Mouse (Mus musculus): ENCODE data around the gene Cd46. TPM values are rescaled to one million over a fixed set of nuclear protein-coding genes. Genes with fewer than 3 reads are reported as not detected.
A peak's percentile ranks its signal among the peaks of the same experiment; 100 is the strongest.

Cd46 gene
- polyA plus RNA-seq, 1 experiment from 2014 or later: 1.2 TPM

DNA sequence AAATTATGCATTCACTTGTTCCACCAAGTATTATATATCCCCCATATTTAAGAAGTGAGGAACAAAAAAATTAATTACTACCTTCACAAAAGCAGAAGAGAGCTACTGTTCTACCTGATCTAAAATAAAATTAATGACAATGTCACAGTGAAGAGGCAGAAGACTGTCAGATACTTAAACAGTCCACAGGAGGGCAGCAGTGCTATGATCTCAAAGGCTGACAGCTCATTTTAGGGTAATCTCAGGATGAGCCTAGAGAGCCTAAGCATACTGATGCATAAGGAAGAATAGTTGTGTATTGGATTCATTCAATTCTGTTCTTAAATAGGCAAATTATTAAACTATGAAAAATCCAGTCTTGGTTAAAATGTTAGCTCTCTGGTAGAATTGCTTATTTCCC, 51.6 kb downstream of the Cd46 start:
- no peak overlapping the region for H3K4me3 ChIP-seq (replicated peaks)
- H3K4me1 ChIP-seq (replicated peaks): 0 out of 2 replicates have a peak, but pooled peaks cover 3% of the 10 kb centered on the region
- no peaks in the 10 kb centered on the region for H3K27me3 ChIP-seq
- no peaks in the 10 kb centered on the region for H3K9me3 ChIP-seq
- no peak overlapping the region for H3K27ac ChIP-seq
- H3K9ac ChIP-seq (replicated peaks): no peak overlapping the region
- no peak overlapping the region for H3K4me2 ChIP-seq (replicated peaks)
- peak; percentile 86 for ATAC-seq
- no peaks in the 10 kb centered on the region for H3K36me3 ChIP-seq

GRCm38 (mm10) chr1:195038386-195038785, 53.7 kb downstream of the Cd46 start:
- Histone ChIP-seq H3K27ac (no peak overlapping the region), H3K36me3 (0 out of 2 replicates have a peak, but pooled peaks cover 4% of the 10 kb centered on the region), H3K4me1 (replicated peaks) (0 out of 2 replicates have a peak, but pooled peaks cover 3% of the 10 kb centered on the region), H3K27me3 (no peaks in the 10 kb centered on the region), H3K9me3 (no peaks in the 10 kb centered on the region), H3K4me2 (replicated peaks) (no peak overlapping the region), H3K4me3 (replicated peaks) (no peak overlapping the region), H3K9ac (replicated peaks) (no peak overlapping the region)
- WGBS: 73% methylated on average over 1 of the region's 1 CpGs
- ATAC-seq: no peak

DNA sequence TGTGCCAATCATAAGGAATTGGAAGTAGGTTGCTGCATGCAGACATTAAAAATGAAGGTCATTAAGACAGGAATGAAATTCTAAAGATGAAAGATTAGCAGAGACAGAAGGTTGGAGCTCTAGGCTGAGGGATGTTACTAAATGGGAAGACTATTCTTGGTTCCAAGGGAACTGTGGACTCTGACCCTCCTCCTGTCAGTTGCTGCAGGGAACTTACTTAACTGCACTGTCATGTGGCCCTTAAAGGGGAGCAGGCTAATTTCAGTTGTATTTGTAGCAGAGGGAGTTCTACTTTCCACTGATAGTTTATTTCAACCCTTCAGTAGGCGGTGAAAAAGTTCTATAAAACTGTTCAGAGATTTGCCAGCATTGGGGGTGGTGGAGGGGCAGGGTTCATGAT, 54.1 kb downstream of the Cd46 start:
- Histone ChIP-seq H3K27ac (no peak overlapping the region), H3K27me3 (no peaks in the 10 kb centered on the region), H3K36me3 (0 out of 2 replicates have a peak, but pooled peaks cover 4% of the 10 kb centered on the region), H3K9ac (replicated peaks) (no peak overlapping the region), H3K4me3 (replicated peaks) (no peak overlapping the region), H3K4me1 (replicated peaks) (0 out of 2 replicates have a peak, but pooled peaks cover 3% of the 10 kb centered on the region), H3K9me3 (no peaks in the 10 kb centered on the region), H3K4me2 (replicated peaks) (no peak overlapping the region)
- WGBS: 93% methylated on average over 1 of the region's 1 CpGs
- no peak for ATAC-seq

DNA sequence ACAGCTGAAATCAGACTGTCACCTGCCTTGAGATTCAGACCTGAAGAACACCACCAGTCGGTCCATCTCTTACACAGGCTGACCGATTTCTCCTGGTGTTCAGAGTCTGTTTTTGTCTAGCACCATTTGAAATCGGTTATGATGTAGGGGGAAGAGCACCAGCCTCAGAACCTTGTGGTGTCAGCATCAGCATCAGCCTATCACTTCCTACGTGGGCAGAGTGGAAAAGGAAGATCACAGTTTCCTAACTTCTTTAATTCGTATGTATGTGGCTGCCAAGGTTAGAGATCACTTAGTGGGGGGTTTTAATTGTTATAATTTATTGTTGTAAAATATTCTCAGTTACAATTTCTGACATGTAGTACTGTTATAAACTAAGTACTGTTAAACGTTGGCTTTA, 54.6 kb downstream of the Cd46 start:
- Histone ChIP-seq H3K4me2 (replicated peaks) (no peak overlapping the region), H3K36me3 (0 out of 2 replicates have a peak, but pooled peaks cover 4% of the 10 kb centered on the region), H3K9ac (replicated peaks) (no peak overlapping the region), H3K4me1 (replicated peaks) (0 out of 2 replicates have a peak, but pooled peaks cover 3% of the 10 kb centered on the region), H3K27ac (no peak overlapping the region), H3K9me3 (no peaks in the 10 kb centered on the region), H3K4me3 (replicated peaks) (no peak overlapping the region), H3K27me3 (no peaks in the 10 kb centered on the region)
- 91% methylated on average over 6 of the region's 6 CpGs for WGBS
- ATAC-seq: no peak

DNA sequence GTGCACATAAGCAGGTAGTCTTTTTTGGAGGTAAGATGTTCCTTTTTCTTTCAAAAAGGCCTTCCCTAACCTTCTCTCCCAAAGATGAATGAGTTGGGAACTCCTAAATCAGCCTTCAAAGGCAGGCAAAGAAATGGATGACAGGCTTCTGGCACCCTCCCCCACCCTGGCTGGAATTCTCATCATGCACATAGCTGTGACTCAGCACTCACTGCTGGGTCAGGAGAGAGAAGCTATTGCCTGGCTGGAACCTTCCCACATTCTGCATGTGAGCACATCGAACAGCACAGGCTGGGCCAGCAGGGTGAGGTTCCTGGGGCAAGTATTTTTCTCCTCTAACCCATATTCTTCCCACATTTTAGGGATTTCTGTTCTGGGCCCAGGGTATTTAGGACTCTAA, 58.1 kb downstream of the Cd46 start:
- Histone ChIP-seq H3K9me3 (no peaks in the 10 kb centered on the region), H3K27me3 (no peaks in the 10 kb centered on the region), H3K36me3 (0 out of 2 replicates have a peak, but pooled peaks cover 4% of the 10 kb centered on the region), H3K27ac (no peak overlapping the region), H3K4me3 (replicated peaks) (no peak overlapping the region), H3K9ac (replicated peaks) (no peak overlapping the region), H3K4me2 (replicated peaks) (no peak overlapping the region), H3K4me1 (replicated peaks) (0 out of 2 replicates have a peak, but pooled peaks cover 3% of the 10 kb centered on the region)
- WGBS: 88% methylated on average over 1 of the region's 1 CpGs
- ATAC-seq: no peak

DNA sequence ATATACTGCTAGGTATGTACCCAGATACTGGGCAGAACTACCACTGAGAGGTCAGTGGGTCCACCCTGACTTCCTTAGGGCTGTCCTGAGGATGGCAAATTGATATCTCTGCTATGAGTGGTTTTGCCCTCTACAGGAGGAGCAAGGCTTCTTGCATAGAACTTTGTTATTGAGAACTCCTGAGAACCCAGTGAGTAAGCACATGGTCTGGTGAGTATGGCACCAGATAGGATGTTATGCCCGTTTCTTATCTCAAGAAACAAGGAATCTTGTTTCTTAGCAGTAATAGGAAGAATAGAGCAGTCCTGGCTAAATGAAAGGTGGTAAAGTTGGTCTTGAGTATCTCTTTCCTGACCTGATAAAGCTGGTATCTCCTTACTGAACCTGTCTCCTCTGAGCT, 59.3 kb downstream of the Cd46 start:
- WGBS: 91% methylated on average over 1 of the region's 1 CpGs
- no peaks in the 10 kb centered on the region for H3K9me3 ChIP-seq

DNA sequence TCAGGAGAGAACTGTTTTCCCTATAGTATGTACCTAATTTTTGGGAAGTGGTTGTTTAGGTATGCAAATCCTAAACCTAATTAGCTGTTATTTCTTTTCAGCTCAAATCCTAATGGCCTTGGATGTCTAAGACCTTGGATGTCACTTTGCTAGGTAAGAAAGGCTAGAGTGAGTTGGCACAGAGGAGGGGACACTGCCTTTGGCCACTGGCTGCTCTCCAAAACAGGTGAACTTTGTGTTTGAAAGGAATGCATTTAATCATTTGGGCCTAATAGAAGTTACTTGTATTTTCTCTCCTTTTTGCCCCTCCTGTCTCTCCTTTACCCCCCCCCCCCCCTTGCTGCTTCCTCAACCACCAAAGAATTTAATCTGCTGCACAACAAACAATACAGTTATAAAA, 60.3 kb downstream of the Cd46 start:
- H3K27me3 ChIP-seq: no peaks in the 10 kb centered on the region
- no peak for ATAC-seq
- H3K9me3 ChIP-seq: no peaks in the 10 kb centered on the region
- no peak overlapping the region for H3K9ac ChIP-seq (replicated peaks)
- H3K4me2 ChIP-seq (replicated peaks): no peak overlapping the region
- H3K27ac ChIP-seq: no peak overlapping the region
- H3K36me3 ChIP-seq: peaks cover 11% of the 10 kb centered on the region; the same call in 1 of the 2 replicates
- 0 out of 2 replicates have a peak, but pooled peaks cover 3% of the 10 kb centered on the region for H3K4me1 ChIP-seq (replicated peaks)
- no peak overlapping the region for H3K4me3 ChIP-seq (replicated peaks)

More for the DNA sequence above, 59.3 kb downstream of the Cd46 start:
- Histone ChIP-seq H3K27ac (no peak overlapping the region), H3K4me2 (replicated peaks) (no peak overlapping the region), H3K4me3 (replicated peaks) (no peak overlapping the region), H3K36me3 (peaks cover 8% of the 10 kb centered on the region; the same call in 1 of the 2 replicates), H3K9ac (replicated peaks) (no peak overlapping the region), H3K4me1 (replicated peaks) (0 out of 2 replicates have a peak, but pooled peaks cover 3% of the 10 kb centered on the region), H3K27me3 (no peaks in the 10 kb centered on the region)
- ATAC-seq: no peak

GRCm38 (mm10) chr1:195027507-195027906, 64.5 kb downstream of the Cd46 start:
- Histone ChIP-seq H3K4me3 (replicated peaks) (no peak overlapping the region), H3K27ac (no peak overlapping the region), H3K9ac (replicated peaks) (no peak overlapping the region), H3K36me3 (peaks cover 7% of the 10 kb centered on the region; the same call in 1 of the 2 replicates), H3K4me2 (replicated peaks) (no peak overlapping the region), H3K4me1 (replicated peaks) (no peaks in the 10 kb centered on the region), H3K9me3 (no peaks in the 10 kb centered on the region), H3K27me3 (no peaks in the 10 kb centered on the region)
- ATAC-seq: no peak
- 63% methylated on average over 1 of the region's 1 CpGs for WGBS

- no peak overlapping the region for H3K9ac ChIP-seq (replicated peaks)
- no peak overlapping the region for H3K27ac ChIP-seq
- no peaks in the 10 kb centered on the region for H3K27me3 ChIP-seq
- WGBS: 97% methylated on average over 1 of the region's 1 CpGs
- no peak overlapping the region for H3K4me2 ChIP-seq (replicated peaks)
- H3K9me3 ChIP-seq: no peaks in the 10 kb centered on the region
- H3K4me3 ChIP-seq (replicated peaks): no peak overlapping the region
- no peak for ATAC-seq
- H3K36me3 ChIP-seq: peaks cover 7% of the 10 kb centered on the region; the same call in 1 of the 2 replicates
- no peaks in the 10 kb centered on the region for H3K4me1 ChIP-seq (replicated peaks)
Observed at GRCm38 (mm10) chr1:195023848-195024247, 68.2 kb downstream of the Cd46 start.

DNA sequence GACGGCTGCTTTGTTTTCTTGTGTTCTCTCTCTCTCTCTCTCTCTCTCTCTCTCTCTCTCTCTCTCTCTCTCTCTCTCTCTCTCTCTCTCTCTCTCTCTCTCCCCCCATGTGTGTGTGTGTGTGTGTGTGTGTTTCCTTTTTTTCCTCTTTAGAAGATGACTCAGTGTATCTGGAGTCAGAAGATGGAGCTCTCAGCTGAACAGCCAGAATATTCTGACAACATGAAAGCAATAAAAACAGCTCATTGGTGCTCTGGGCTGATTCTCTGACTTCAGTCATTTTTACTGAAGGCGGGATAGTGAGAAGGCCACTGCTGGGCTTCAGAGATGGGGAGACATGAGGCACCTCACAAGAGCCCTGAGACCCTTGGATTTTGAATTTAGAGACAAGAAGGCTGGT, 70.2 kb downstream of the Cd46 start:
- no peaks in the 10 kb centered on the region for H3K9me3 ChIP-seq
- no peaks in the 10 kb centered on the region for H3K36me3 ChIP-seq
- H3K9ac ChIP-seq (replicated peaks): no peak overlapping the region
- ATAC-seq: no peak
- H3K4me3 ChIP-seq (replicated peaks): no peak overlapping the region
- H3K4me2 ChIP-seq (replicated peaks): no peak overlapping the region
- no peak overlapping the region for H3K27ac ChIP-seq
- no peaks in the 10 kb centered on the region for H3K27me3 ChIP-seq
- WGBS: 86% methylated on average over 2 of the region's 2 CpGs
- peaks cover 5% of the 10 kb centered on the region for H3K4me1 ChIP-seq (replicated peaks)

- WGBS: 97% methylated on average over 5 of the region's 5 CpGs
- ATAC-seq: no peak
- H3K27ac ChIP-seq: no peak overlapping the region
Observed at GRCm38 (mm10) chr1:195019062-195019600, 72.9 kb downstream of the Cd46 start.

DNA sequence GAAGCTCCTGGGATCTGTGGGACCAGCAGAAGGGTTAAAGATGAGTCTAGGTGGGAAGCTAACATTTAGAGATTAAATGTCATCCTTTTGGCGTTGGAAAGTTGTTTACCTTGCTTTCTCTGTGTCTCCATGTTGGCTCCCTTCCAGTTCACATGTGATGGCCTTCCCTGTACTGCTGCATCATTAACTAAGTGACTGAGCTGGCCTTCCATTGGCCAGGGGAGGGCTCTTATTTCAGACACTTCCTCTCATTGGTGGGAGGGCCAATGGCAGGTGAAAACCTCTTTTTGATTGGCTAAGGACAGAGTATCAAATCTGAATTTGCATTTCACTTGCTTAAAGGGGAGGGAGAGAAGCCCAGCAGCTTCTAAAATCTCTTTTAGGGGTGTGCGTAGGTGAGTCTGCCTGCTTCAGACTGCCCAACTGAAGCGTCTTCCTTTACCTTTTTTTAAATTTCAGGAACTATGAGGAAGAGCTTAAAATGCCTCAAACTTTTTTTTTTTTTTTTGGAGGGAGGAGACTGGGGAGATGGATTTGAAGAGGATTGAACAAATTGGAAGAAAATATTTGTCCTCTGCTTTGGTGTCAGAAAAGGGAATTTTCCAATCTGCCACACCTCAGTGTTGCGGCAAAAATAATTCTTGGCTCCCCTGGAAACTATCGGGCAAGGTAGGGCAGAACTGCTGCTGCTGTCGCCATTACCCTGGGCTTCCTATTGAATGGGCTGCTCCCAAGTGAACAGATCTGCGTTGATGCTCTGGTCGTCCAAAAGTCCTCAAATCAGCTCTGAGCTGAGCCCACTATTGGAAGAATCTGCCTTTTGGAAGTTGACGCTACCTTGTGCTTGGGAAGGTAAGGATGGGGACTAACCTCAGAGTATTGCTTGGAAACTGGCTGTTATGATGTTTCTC, 73.7 kb downstream of the Cd46 start:
- H3K4me3 ChIP-seq (replicated peaks): no peak overlapping the region
- 0 out of 2 replicates have a peak, but pooled peaks have one; percentile 44 for ATAC-seq
- no peak overlapping the region for H3K4me2 ChIP-seq (replicated peaks)
- H3K27ac ChIP-seq: no peak overlapping the region
- H3K36me3 ChIP-seq: no peaks in the 10 kb centered on the region
- no peak overlapping the region for H3K9ac ChIP-seq (replicated peaks)
- H3K4me1 ChIP-seq (replicated peaks): peaks cover 5% of the 10 kb centered on the region
- H3K9me3 ChIP-seq: no peaks in the 10 kb centered on the region
- WGBS: 88% methylated on average over 9 of the region's 9 CpGs
- no peaks in the 10 kb centered on the region for H3K27me3 ChIP-seq

More at GRCm38 (mm10) chr1:195019062-195019600, 72.9 kb downstream of the Cd46 start:
- H3K9ac ChIP-seq (replicated peaks): no peak overlapping the region
- H3K36me3 ChIP-seq: no peaks in the 10 kb centered on the region
- H3K9me3 ChIP-seq: no peaks in the 10 kb centered on the region
- peaks cover 5% of the 10 kb centered on the region for H3K4me1 ChIP-seq (replicated peaks)
- H3K4me3 ChIP-seq (replicated peaks): no peak overlapping the region
- H3K4me2 ChIP-seq (replicated peaks): no peak overlapping the region
- no peaks in the 10 kb centered on the region for H3K27me3 ChIP-seq

Measured in midbrain, embryonic 13.5 days (tissue).